Mouse (Mus musculus) kidney, embryonic 14.5 days (tissue): Measurements from ENCODE around the gene Lfng. TPM values are rescaled to one million over a fixed set of nuclear protein-coding genes. Genes with fewer than 3 reads are reported as not detected.

ENCODE experiments used
- ATAC-seq: fragments of 200-750 bp; cut with Nextera tagmentation; 2 replicates; pipeline ENCODE4 v1.8.0; 2017; ENCODE audit warnings: moderate number of reproducible peaks, mild to moderate bottlenecking, moderate TSS enrichment, moderate library complexity; ENCODE audit not compliant: low FRiP score, low TSS enrichment
- H3K27ac ChIP-seq: fragments of 300-500 bp; sonication (generic); 2 replicates; pipeline ENCODE4 v1.5.1; 2014; ENCODE audit warnings: low read depth, mild to moderate bottlenecking, low read length, moderate library complexity, mixed read lengths
- H3K27me3 ChIP-seq: fragments of 300-500 bp; sonication (generic); 2 replicates; pipeline ENCODE4 v1.6.1; 2014; ENCODE audit warnings: mild to moderate bottlenecking, low read length; ENCODE audit not compliant: control insufficient read depth, insufficient read depth
- H3K36me3 ChIP-seq: fragments of 300-500 bp; sonication (generic); 2 replicates; pipeline ENCODE4 v1.6.1; 2014; ENCODE audit warnings: low read length, mixed read lengths; ENCODE audit not compliant: control insufficient read depth, insufficient read depth
- H3K4me1 ChIP-seq: fragments of 300-500 bp; sonication (generic); 2 replicates; pipeline ENCODE4 v1.6.1; 2014; ENCODE audit warnings: low read length, mixed read lengths; ENCODE audit not compliant: control insufficient read depth, insufficient read depth
- H3K4me2 ChIP-seq: fragments of 300-500 bp; sonication (generic); replicated peaks from 2 replicates; pipeline ENCODE4 v1.6.1; 2014; ENCODE audit warnings: low read depth, mild to moderate bottlenecking, low read length
- H3K4me3 ChIP-seq: fragments of 300-500 bp; sonication (generic); 2 replicates; pipeline ENCODE4 v1.5.1; 2014; ENCODE audit warnings: mild to moderate bottlenecking, low read length
- H3K9ac ChIP-seq: fragments of 300-500 bp; sonication (generic); 2 replicates; pipeline ENCODE4 v1.6.1; 2014; ENCODE audit warnings: low read depth, mild to moderate bottlenecking, low read length, moderate library complexity
- H3K9me3 ChIP-seq: fragments of 300-500 bp; sonication (generic); 2 replicates; pipeline ENCODE4 v1.6.1; 2016; ENCODE audit warnings: low read length; ENCODE audit not compliant: control insufficient read depth
- WGBS: fragments of 180-500 bp; shearing (Covaris S2); extraction: QIAGEN DNeasy Blood & Tissue Kit; methylation state at CpG from one replicate; pipeline ENCODE4 v1.1.7; 2014; 5-methylcytosine and 5-hydroxymethylcytosine counted together
- polyA plus RNA-seq: library from polyadenylated mRNA; unstranded; fragments of >200 nt; fragmentation: Nextera tagmentation; extraction: Ambion mirVana; gene quantifications from 2 replicates; pipeline ENCODE4 v1.2.1, GENCODE M21; 2014

Gene Lfng
- polyA plus RNA-seq, 1 experiment from 2014 or later = 39.0 TPM

DNA sequence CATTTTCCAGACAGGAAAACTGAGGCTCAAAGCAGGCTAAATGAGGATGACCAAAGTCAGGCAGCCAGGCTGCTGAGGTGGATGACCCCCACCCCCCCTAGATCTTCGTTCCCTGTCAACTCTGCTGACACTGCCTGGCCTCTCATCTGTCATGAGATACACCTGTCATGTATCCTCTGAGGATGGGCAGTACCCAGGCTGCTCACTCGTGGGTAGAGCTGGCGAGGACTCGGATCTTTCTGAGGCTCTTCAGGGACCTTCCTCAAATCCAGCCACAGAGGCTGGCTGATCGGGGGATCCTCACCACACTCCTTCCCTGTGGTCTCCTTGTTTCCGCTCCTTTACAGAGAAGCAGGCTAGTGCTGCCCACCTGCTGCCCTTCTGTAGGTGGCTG, 9.0 kb downstream of the Lfng start:
- WGBS = 78% methylated on average over 6 of the region's 6 CpGs
- Histone ChIP-seq H3K27ac (no peak overlapping the region), H3K4me3 (no peak overlapping the region)

DNA sequence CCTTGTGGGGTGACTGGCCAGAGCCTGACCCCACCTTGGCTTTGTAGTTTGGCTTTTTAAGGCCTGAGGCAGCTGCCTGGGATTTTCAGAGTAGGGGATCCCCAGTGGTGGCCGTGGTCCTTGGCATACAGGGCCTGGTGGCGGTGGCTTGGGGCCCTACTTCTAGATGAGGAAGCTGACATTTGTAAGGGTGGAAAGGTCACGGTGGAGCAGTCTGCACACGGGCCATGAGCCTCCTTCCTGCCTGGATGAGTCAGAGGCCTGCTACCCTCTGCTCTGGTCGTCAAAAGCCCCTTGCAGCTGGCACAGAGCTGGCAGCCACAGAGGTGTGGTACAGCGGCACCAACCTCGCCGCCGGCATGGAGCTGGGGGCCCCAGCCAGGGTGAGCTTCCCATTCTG, 9.6 kb downstream of the Lfng start:
- no peaks in the 10 kb centered on the region for H3K27me3 ChIP-seq
- WGBS = 72% methylated on average over 9 of the region's 9 CpGs
- H3K4me1 ChIP-seq = peaks cover 9% of the 10 kb centered on the region; the same call in 1 of the 2 replicates
- no peaks in the 10 kb centered on the region for H3K9me3 ChIP-seq
- no peak overlapping the region for H3K4me2 ChIP-seq
- H3K27ac ChIP-seq = no peak overlapping the region
- H3K9ac ChIP-seq = no peak overlapping the region
- peaks cover 28% of the 10 kb centered on the region for H3K36me3 ChIP-seq
- no peak overlapping the region for H3K4me3 ChIP-seq
- ATAC-seq = no peak

More for the DNA sequence above, 9.0 kb downstream of the Lfng start:
- no peak overlapping the region for H3K4me2 ChIP-seq
- H3K9ac ChIP-seq = no peak overlapping the region
- H3K9me3 ChIP-seq = no peaks in the 10 kb centered on the region
- ATAC-seq = no peak
- H3K36me3 ChIP-seq = peaks cover 28% of the 10 kb centered on the region
- peaks cover 15% of the 10 kb centered on the region for H3K4me1 ChIP-seq
- no peaks in the 10 kb centered on the region for H3K27me3 ChIP-seq

DNA sequence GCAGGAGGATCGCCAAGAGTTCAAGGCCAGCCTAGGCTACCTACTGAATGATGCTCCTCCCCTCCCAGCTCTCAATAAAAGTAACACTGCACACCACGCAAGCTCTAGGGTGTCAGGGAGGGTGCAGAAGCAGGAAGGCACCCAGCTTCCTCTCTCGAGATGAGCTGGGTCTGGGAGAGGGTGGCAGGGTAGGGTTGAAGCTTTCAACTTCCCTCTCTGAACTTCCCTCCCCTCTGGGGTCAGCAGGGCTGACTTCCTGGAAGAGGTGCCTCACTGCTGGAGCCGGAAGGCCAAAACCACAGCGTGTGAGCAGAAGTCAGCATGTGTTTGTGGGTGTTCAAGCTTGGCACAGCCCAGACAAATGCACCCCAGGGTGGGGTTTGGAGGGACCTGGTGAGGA, 10.6 kb downstream of the Lfng start:
- WGBS = 70% methylated on average over 5 of the region's 5 CpGs
- no peak overlapping the region for H3K4me2 ChIP-seq
- H3K4me1 ChIP-seq = no peaks in the 10 kb centered on the region
- no peak overlapping the region for H3K4me3 ChIP-seq
- no peak overlapping the region for H3K27ac ChIP-seq
- H3K27me3 ChIP-seq = no peaks in the 10 kb centered on the region
- ATAC-seq = no peak
- H3K36me3 ChIP-seq = peaks cover 32% of the 10 kb centered on the region
- H3K9ac ChIP-seq = no peak overlapping the region
- H3K9me3 ChIP-seq = no peaks in the 10 kb centered on the region

DNA sequence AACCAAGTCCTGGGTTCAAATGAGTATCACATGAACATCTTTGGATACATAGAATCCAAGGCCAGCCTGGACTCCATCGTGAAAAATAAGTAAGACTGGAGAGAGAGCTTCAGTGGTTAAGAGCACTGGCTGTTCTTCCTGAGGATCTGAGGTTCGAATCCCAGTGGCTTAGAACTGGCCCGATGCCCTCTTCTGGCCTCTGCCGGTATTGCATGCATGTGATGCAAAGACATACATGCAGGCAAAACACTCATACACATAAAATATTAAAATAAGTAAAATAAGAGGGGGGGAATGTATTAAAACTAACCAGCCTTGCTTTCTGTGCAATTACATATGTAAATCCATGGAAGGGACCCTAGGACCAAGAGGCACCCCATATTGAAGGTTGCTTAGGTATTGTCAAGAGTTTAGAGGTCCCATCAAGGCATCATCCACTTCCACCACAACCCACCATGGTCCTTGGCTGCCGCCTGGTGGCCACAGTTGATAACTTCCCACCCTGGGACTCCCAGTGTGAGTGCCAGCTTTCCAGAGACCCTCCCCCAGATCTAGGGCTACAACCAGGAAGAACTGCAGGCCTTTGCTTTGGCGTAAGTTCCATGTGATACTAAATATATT, 12.1 kb downstream of the Lfng start:
- H3K9me3 ChIP-seq = no peaks in the 10 kb centered on the region
- peaks cover 31% of the 10 kb centered on the region for H3K36me3 ChIP-seq
- no peak overlapping the region for H3K9ac ChIP-seq
- H3K4me3 ChIP-seq = no peak overlapping the region
- no peak overlapping the region for H3K4me2 ChIP-seq
- no peaks in the 10 kb centered on the region for H3K4me1 ChIP-seq
- WGBS = 23% methylated on average over 6 of the region's 6 CpGs
- H3K27ac ChIP-seq = no peak overlapping the region
- ATAC-seq = peak; percentile 44; the same call in 1 of the 2 replicates
- no peaks in the 10 kb centered on the region for H3K27me3 ChIP-seq

DNA sequence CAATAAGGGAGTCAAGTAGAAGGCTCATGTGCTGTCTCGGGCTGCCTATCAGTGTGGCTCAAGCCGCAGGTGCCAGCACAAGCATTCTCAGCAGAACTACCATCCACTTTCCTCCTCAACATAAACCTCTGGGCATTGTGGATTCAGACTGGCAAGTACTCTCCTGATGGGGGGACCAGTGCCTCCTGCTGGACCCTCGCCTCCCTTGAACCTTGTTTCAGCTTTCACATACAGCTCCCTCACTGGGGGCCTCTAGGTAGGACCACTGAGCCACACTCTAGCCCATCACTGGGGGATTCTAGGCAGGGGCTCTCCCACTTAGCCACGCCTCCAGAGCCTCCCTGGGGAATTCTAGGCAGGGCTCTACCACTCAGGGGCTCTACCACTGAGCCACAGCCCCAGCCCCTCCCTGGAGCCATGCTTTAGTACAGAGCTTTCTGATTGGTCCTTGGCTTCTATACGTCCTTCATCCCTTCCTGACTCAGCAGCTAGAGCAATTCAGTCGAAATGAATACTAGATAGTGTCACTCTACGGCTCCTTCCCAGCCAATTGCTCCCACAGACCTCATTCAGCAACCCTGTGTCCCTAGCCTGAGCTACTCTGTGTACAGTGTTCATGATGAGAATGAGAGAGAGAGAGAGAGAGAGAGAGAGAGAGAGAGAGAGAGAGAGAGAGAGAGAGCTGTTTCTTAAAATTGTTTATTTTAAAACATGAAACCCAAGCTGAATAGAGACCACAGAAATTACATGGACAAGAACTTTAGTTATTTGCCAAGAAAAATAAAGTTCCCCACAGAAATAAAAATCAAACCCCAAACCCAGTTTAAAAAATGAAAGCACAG, 13.0 kb downstream of the Lfng start:
- H3K27ac ChIP-seq = no peak overlapping the region
- peaks cover 31% of the 10 kb centered on the region for H3K36me3 ChIP-seq
- no peak overlapping the region for H3K4me2 ChIP-seq
- no peaks in the 10 kb centered on the region for H3K4me1 ChIP-seq
- H3K9me3 ChIP-seq = no peaks in the 10 kb centered on the region
- 0 out of 2 replicates have a peak, but pooled peaks have one; percentile 2 for ATAC-seq
- WGBS = 55% methylated on average over 7 of the region's 7 CpGs
- H3K4me3 ChIP-seq = no peak overlapping the region
- H3K27me3 ChIP-seq = no peaks in the 10 kb centered on the region
- H3K9ac ChIP-seq = no peak overlapping the region

DNA sequence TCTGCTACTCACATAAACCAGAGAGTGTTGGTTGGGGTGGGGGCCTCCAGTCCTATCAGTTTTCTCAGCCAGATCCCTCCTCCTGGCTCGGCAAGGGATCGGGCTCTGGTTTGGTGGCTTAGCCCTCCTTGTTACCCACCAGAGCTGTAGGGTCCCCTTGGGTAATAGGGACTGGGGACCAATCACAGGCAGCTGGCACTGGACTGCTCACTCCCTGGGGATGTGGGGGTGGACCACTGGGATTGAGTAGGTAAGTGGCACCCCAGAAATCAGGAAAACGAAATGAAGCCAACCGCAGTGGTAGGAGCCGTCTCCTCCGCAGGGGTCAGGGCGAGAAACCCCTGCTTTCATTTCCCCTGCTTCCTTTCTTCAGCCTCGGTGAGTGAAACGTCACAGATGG, 14.0 kb downstream of the Lfng start:
- Histone ChIP-seq H3K36me3 (peaks cover 37% of the 10 kb centered on the region), H3K4me3 (no peak overlapping the region), H3K4me1 (no peaks in the 10 kb centered on the region), H3K4me2 (no peak overlapping the region), H3K27ac (no peak overlapping the region), H3K9ac (no peak overlapping the region), H3K27me3 (no peaks in the 10 kb centered on the region), H3K9me3 (no peaks in the 10 kb centered on the region)
- ATAC-seq = no peak
- 70% methylated on average over 9 of the region's 9 CpGs for WGBS

DNA sequence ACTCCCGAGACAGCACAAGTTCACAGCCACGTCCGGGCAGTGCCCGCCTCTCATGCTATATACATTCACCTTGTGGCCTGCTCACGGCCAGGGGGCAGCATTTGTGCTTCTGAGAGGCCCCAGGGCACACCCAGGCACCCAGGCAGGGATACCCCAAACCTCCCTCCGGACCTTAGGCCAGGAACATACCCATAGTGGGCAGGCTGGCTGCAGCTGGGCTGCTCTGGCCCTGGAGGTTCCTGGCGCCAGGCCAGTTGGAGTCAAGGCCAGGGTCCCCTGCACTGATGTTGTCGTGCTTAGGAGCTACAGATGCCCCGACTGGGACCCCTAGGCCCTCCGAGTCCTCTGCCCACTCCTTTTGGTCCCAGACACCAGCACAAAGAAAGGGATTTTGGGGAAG, 14.4 kb downstream of the Lfng start:
- Histone ChIP-seq H3K4me1 (no peaks in the 10 kb centered on the region), H3K36me3 (peaks cover 41% of the 10 kb centered on the region), H3K27ac (no peak overlapping the region), H3K4me3 (no peak overlapping the region), H3K9me3 (no peaks in the 10 kb centered on the region), H3K4me2 (no peak overlapping the region), H3K27me3 (no peaks in the 10 kb centered on the region), H3K9ac (no peak overlapping the region)
- whole genome bisulfite sequencing = 73% methylated on average over 10 of the region's 10 CpGs
- ATAC-seq = no peak

DNA sequence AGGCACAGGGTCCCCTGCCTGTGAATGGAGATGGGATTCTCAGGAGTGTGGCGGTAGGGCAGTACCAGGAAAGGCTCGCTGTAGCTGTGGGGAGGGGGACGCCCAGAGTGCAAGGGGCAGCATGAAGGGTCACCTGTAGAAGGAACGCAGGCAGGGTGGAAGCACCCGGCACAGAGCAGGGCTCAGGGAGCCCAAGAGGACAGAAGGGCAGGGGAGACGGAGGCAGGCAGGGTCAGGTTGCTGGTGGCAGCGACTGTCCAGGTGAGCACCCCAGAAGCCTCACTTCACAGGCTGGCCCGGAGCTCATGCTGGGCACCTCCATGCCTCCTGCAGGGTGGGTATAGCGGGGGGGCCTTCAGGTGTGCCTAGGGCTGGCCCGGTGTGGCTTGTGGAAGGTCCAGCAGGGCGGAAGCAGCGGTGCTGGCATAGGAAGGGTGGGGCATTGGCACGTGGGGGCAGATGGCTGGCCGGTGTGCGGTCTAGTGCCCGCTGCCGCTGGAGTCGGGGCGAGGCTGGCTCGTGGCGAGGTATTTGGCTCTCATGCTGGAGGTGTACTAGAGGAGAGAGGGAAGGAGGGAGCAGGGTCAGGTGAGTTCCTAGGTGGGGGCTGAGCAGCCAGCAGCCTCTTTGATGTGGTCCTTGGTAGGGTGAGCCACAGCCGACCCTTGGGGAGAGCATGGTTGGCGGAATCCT, 16.0 kb downstream of the Lfng start:
- no peaks in the 10 kb centered on the region for H3K27me3 ChIP-seq
- no peak overlapping the region for H3K4me2 ChIP-seq
- no peaks in the 10 kb centered on the region; the same call in 1 of the 2 replicates for H3K9me3 ChIP-seq
- H3K4me3 ChIP-seq = no peak overlapping the region
- H3K4me1 ChIP-seq = no peaks in the 10 kb centered on the region
- H3K9ac ChIP-seq = no peak overlapping the region
- WGBS = 94% methylated on average over 23 of the region's 23 CpGs
- H3K27ac ChIP-seq = no peak overlapping the region
- no peak for ATAC-seq
- peaks cover 57% of the 10 kb centered on the region for H3K36me3 ChIP-seq

DNA sequence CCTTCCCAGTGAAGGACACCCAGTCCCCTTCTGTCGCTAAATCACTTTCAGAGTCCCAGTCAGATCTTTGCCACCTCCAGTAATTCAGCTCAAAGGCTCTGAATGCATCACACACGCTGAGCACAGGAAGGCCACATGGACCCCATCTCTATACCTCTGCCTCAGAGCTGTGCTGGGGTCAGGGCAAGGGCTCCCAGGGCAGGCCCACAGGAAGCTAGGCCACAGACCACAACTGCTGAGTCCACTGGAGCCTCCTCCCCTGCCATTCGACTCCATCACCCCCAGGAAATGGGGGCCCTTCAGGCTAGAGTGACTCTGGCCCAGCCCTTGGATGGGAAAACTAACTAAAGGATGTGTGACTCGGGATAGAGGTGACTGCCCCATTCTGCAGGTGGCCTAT, 16.7 kb downstream of the Lfng start:
- ATAC-seq = no peak
- Histone ChIP-seq H3K4me2 (no peak overlapping the region), H3K27me3 (no peaks in the 10 kb centered on the region), H3K9me3 (no peaks in the 10 kb centered on the region; the same call in 1 of the 2 replicates), H3K4me1 (no peaks in the 10 kb centered on the region), H3K36me3 (peaks cover 64% of the 10 kb centered on the region), H3K9ac (no peak overlapping the region), H3K4me3 (no peak overlapping the region), H3K27ac (no peak overlapping the region)
- 68% methylated on average over 4 of the region's 4 CpGs for whole genome bisulfite sequencing
